Mouse (Mus musculus): ENCODE data around the gene Ms4a18. TPM values are rescaled to one million over a fixed set of nuclear protein-coding genes. Genes with fewer than 3 reads are reported as not detected.

The Ms4a18 gene
- polyA plus RNA-seq, 1 experiment from 2014 or later, result not detected

DNA sequence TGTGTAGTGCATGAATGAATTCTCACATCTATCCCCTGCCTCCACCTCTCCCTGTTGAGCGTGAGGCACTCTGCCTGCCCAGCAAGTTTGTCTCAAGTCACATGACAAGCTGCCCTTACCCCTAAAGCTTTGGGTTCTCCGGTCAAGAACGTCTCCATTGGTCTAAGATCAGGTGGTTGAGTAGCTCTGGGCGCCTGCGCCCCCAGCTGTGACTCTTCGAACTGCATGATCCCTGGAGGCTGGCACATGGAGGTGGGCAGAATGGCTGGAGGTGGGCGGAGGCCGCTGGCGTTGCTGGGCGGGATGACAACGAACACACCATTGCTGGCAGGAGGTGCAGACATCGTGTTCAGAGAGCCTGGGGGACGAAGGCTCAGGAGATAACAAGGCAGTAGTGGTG is 33.3 kb downstream of the Ms4a18 start:
- H3K27me3 ChIP-seq, result no peaks in the 10 kb centered on the region
- POLR2A ChIA-PET, result no interaction called here
- no peak for ATAC-seq
- DNase-seq (ENCODE audit: low read depth, low spot score), result no peak
- no peak for TF ChIP-seq CTCF (IDR thresholded peaks at IDR 0.05)
- in situ Hi-C loops (cut with MboI; ENCODE audit: low pct_unique_long_range_greater_than_20kb), result no loop called here
- CTCF ChIA-PET, result interaction anchor here (1.5 kb wide), 1 partner anchor 17 kb away, joined by 3 read pairs; no protein-coding TSS in a partner anchor

DNA sequence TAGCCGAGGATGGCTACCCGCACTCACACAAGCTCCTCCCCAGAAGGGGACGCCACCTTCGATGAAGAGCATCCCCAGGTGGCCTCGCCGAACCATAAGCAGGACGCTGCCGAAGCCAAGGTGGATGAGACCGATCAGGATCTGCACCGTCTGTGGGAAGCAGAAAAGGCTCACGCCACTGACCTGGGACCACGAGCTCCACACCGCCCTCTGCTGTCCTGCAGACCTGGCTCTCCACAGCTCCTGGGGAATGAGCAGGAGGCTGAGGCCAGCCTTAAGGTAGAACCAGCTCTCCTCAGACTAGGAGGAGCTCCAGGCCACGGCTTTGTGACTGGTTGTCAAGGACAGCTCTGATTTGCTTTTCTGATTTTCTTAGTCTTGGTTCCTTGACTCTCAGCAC is 34.7 kb downstream of the Ms4a18 start:
- POLR2A ChIA-PET, result no interaction called here
- H3K27me3 ChIP-seq, result no peaks in the 10 kb centered on the region
- peak; percentile 54 for TF ChIP-seq CTCF (IDR thresholded peaks at IDR 0.05)
- in situ Hi-C loops (cut with MboI; ENCODE audit: low pct_unique_long_range_greater_than_20kb), result no loop called here
- DNase-seq (ENCODE audit: low read depth, low spot score) (no peak), ATAC-seq (no peak)
- CTCF ChIA-PET, result interaction anchor here (0.8 to 1.9 kb wide), 7 partner anchors 9 to 160 kb away, joined by 3 to 6 read pairs (median 3); partner anchors contain the start of gene Ms4a15

DNA sequence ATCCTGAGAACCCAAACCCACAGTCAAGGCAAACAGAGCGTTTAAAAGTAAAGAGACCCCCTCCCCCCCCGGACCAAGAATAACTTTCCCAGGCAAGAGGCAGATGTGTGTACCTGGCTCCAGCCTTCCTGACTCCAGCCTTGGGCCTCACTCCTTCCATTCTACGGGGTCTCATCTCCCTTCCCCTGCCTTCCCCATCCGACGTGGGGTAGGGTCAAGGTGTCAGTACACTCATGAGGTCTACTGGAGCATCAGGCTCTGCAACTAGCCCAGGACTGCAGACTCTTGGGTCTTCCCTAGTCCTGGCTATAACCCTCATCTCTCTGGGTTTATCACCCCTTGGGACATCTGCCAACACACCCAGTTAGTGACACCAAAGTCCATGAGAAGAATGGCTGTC is 37.6 kb downstream of the Ms4a18 start:
- ChIA-PET CTCF (interaction anchor here (1.1 to 2.2 kb wide), 6 partner anchors 8 to 316 kb away, joined by 3 to 15 read pairs (median 6); no protein-coding TSS in a partner anchor), POLR2A (no interaction called here)
- no peaks in the 10 kb centered on the region for H3K27me3 ChIP-seq
- in situ Hi-C loops (cut with MboI; ENCODE audit: low pct_unique_long_range_greater_than_20kb), result no loop called here
- DNase-seq (ENCODE audit: low read depth, low spot score) (no peak), ATAC-seq (no peak)
- TF ChIP-seq CTCF (IDR thresholded peaks at IDR 0.05), result no peak

DNA sequence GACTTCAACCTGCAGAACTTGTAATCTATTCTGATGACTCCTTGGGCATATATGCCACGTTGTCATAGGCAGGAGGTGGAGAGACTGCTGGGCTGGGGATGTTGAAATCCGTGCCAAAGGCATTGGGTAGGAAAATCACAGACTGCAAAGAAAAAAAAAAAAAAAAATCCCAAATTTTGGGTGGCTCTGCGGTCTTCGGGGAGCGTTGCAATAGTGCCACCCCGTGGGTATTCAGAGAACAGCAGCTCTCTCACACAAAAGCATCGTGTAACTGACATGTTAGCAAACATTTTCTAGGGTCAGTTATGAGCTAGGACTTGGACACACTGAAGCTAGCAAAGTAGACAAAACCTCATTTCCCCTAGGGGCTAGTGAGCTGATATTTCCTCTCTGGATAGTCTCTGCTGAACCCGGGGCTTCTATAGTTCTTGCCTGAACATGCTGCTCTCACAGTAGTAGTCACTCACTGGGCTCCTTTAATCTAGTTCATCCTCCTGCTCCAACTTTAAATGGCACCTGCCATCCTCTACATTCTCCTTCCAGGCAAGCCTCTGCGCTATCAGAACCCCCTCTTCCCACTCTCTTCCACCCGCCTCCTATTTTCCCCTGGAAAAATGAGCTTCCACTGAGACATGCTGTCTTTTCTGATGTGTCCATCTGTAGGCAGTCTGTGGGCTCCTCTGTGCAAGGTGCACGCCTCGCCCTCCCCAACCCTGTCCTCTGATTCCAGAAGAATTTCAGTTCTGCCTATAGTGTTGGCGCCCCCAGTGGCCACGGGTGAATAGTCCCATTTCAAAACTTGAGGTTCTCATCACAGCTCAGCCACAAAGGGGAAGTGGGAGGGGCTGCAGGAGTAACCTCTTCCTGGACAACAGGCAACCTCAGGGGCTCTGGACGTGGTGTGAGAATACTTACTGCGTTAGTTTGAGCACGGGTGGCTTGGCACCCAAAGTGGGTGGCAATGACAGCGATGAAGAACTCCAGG is 38.4 kb downstream of the Ms4a18 start:
- ATAC-seq, result peak; percentile 74
- ChIA-PET CTCF (interaction anchor here (0.7 to 2.2 kb wide), 18 partner anchors 9 to 475 kb away, joined by 3 to 15 read pairs (median 4); no protein-coding TSS in a partner anchor), POLR2A (interaction anchor here (0.7 kb wide), 1 partner anchor 334 kb away, joined by 4 read pairs; no protein-coding TSS in a partner anchor)
- no peak for DNase-seq (ENCODE audit: low read depth, low spot score)
- no peaks in the 10 kb centered on the region for H3K27me3 ChIP-seq
- in situ Hi-C loops (cut with MboI; ENCODE audit: low pct_unique_long_range_greater_than_20kb), result no loop called here
- peak; percentile 85 for TF ChIP-seq CTCF (IDR thresholded peaks at IDR 0.05)

DNA sequence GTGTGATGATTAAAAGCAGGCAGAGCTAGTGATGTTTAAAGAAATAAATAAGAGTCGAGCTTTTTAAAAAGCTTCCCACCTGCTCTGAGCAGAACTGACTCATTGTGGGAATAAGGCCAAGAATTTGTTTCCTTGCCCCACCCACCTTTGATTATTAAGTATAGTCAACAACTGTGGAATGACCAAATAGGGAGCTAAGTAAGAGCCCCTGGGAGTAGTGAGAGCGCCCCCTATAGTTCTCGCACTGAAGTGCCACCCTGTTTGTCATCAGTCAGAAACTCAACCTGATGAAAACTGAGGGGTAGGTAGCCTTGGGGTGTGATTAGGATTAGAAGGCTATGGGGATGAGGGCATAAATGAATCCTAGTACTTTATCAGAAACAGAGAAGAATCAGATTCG is 41.5 kb downstream of the Ms4a18 start:
- in situ Hi-C loops (cut with MboI; ENCODE audit: low pct_unique_long_range_greater_than_20kb), result no loop called here
- DNase-seq (ENCODE audit: low read depth, low spot score) (no peak), ATAC-seq (peak; percentile 5)
- POLR2A ChIA-PET, result no interaction called here
- H3K27me3 ChIP-seq, result peaks cover 9% of the 10 kb centered on the region
- CTCF ChIA-PET, result interaction anchor here (0.7 to 1.7 kb wide), 9 partner anchors 8 to 381 kb away, joined by 3 to 5 read pairs (median 3); no protein-coding TSS in a partner anchor
- peak; percentile 82 for TF ChIP-seq CTCF (IDR thresholded peaks at IDR 0.05)

DNA sequence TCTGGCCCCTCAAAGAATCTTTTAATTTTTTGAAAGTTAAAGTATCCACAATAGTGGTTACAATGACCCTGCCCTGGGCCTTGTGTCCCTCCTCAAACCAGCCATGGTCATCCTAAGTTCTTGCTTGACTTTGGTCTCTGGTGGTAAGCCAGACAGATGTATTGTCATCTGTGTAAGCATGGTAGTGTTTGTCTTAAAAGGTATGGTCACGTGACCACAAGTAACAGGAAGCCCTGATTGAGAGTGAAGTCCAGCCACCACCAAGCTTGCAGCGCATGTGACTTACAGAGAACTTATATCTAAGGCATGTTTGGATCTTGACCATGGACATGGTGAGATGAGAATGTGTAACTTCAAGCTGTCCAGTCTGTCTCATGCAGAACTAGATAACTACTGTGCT is 42.6 kb downstream of the Ms4a18 start:
- in situ Hi-C loops (cut with MboI; ENCODE audit: low pct_unique_long_range_greater_than_20kb), result no loop called here
- no peak for DNase-seq (ENCODE audit: low read depth, low spot score)

DNA sequence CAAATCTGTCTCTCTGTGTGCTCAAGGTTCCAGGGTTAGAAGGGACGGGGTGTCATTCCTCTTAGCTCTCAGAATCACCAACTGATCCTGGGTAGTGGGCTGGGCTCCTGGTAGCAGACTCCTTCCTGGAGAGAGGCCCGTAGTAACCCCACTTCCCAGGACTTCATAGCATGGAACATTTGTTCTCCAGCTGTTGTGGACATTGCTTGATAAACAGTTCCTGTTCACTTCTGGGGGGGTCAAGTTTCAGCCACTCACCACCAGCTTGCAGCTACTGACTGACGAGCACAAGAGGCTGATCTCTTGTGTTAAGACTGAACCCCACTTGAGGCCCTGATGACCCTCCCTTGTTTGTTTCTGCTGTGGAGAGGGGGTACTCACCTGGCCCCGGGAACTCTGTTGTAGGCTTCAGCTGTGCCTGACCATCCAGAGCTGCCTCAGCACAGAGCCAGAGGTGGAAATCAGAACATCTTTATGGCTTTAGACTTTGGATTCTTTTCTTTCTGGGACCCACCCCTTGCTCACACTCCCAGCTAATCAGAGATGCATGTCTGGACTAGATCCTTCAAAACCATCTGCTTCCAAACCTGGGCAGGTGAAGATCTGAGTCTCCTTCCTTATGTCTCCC is 43.5 kb downstream of the Ms4a18 start, which contains the start of gene Ms4a10:
Gene Ms4a10, minus strand, starts transcription at position 433 of the 628 bp plus-strand sequence.
- DNase-seq (ENCODE audit: low read depth, low spot score) (no peak), ATAC-seq (no peak)
- CTCF ChIA-PET, result interaction anchor here (1.1 to 1.4 kb wide), 3 partner anchors 15 to 66 kb away, joined by 3 to 5 read pairs (median 3); no protein-coding TSS in a partner anchor
- no peak for TF ChIP-seq CTCF (IDR thresholded peaks at IDR 0.05)
- peaks cover 10% of the 10 kb centered on the region for H3K27me3 ChIP-seq
- POLR2A ChIA-PET, result no interaction called here
- in situ Hi-C loops (cut with MboI; ENCODE audit: low pct_unique_long_range_greater_than_20kb), result no loop called here

More for the DNA sequence above, 42.6 kb downstream of the Ms4a18 start:
- CTCF ChIA-PET, result interaction anchor here (1.1 to 1.4 kb wide), 4 partner anchors 10 to 67 kb away, joined by 3 to 5 read pairs (median 4); no protein-coding TSS in a partner anchor
- TF ChIP-seq CTCF (IDR thresholded peaks at IDR 0.05), result no peak
- no peak for ATAC-seq
- peaks cover 10% of the 10 kb centered on the region for H3K27me3 ChIP-seq
- POLR2A ChIA-PET, result no interaction called here

DNA sequence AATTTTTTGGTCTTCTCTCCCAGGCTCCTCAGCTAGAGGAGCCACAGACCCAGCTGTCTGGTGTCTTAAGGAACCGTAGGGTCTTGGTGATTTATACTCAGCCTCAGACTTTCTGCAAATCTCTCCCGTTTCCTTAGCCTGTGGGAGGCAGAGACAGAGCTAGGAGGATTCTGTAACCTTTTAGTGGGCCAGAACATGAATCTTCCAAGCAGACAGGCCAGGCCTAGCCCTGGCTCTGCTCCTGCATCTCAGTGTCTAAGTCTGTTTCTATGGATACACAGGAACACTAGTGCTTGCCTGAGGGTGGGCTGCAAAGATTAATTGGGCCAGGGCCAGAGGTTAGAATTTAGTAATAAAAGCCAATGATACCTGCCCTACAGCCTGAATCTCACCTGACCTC is 44.6 kb downstream of the Ms4a18 start:
- no peak for TF ChIP-seq CTCF (IDR thresholded peaks at IDR 0.05)
- CTCF ChIA-PET, result no interaction called here
- POLR2A ChIA-PET, result no interaction called here
- in situ Hi-C loops (cut with MboI; ENCODE audit: low pct_unique_long_range_greater_than_20kb), result no loop called here
- DNase-seq (ENCODE audit: low read depth, low spot score) (no peak), ATAC-seq (no peak)
- peaks cover 20% of the 10 kb centered on the region for H3K27me3 ChIP-seq

DNA sequence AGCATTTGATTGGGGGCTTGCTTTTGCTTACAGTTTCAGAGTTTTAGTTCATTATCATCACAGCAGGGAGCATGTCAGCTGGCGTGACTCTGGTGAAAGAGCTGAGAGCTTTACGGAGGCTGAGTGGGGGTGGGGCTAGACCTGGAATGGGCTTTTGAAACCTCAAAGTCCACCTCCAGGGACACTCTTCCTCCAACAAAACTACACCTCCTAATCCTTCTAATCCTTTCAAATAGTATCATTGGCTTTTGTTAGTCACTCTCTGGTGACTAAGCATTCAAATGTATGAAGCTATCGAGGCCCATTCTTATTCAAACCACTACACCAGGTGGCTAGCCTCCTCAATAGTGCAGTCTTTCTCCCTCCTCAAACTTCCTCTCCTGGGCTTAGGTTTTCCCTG is 45.2 kb downstream of the Ms4a18 start:
- ChIA-PET CTCF (no interaction called here), POLR2A (no interaction called here)
- no peak for TF ChIP-seq CTCF (IDR thresholded peaks at IDR 0.05)
- ATAC-seq (no peak), DNase-seq (ENCODE audit: low read depth, low spot score) (no peak)
- in situ Hi-C loops (cut with MboI; ENCODE audit: low pct_unique_long_range_greater_than_20kb), result no loop called here
- H3K27me3 ChIP-seq, result peaks cover 25% of the 10 kb centered on the region

DNA sequence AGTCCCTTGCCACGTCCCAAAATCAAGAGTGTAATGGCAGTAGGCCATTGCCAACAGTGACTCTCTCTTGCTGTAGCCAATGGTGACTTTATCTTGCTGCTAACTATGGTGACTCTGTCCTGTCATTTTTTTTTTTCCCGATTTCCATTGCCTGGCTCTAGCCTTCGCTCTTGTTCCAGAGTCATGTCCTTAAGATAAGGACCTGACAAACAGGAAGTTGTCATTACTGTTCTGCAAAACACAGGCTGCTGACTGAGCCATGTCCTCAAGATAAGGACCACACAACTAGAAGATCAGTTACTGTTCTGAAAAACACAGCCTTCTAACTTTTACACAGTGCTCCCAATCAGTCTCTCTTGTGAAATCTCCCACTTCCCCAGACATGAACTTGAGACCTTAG is 47.4 kb downstream of the Ms4a18 start:
- no peak for TF ChIP-seq CTCF (IDR thresholded peaks at IDR 0.05)
- ChIA-PET CTCF (interaction anchor here (1.2 kb wide), 1 partner anchor 62 kb away, joined by 3 read pairs; no protein-coding TSS in a partner anchor), POLR2A (no interaction called here)
- peaks cover 41% of the 10 kb centered on the region for H3K27me3 ChIP-seq
- DNase-seq (ENCODE audit: low read depth, low spot score) (no peak), ATAC-seq (no peak)
- in situ Hi-C loops (cut with MboI; ENCODE audit: low pct_unique_long_range_greater_than_20kb), result no loop called here
